Mouse (Mus musculus) liver (tissue): ENCODE data around the gene Olfr54.
"Not testable (repeated sequence)": the region's sequence is repeated elsewhere in the genome, so short reads cannot be mapped to it uniquely, and the experiment has no call there.

Experiments used
- DNase-seq: peaks from one replicate; pipeline ENCODE4 v3.0.0-alpha.2; 2020; ENCODE audit warnings: mixed read lengths

Olfr54 gene

GRCm38 (mm10) chr11:51013936-51014335 is at the start of gene Olfr54:
Olfr54 (plus strand) TSS chr11:51014236.
- DNase-seq = no peak

- DNase-seq = no peak
Observed at GRCm38 (mm10) chr11:50964886-50965285, 49.1 kb upstream of the Olfr54 start.

- DNase-seq = no peak
Observed at GRCm38 (mm10) chr11:50966230-50966629, 47.8 kb upstream of the Olfr54 start, which contains the start of gene Olfr1378. Olfr1378 (plus strand) TSS chr11:50966530.

GRCm38 (mm10) chr11:50977216-50977615 is 36.8 kb upstream of the Olfr54 start:
- peak; percentile 17 for DNase-seq

GRCm38 (mm10) chr11:50981667-50982066 is 32.4 kb upstream of the Olfr54 start, which contains the start of gene Olfr1377:
Olfr1377 (plus strand) TSS chr11:50981967.
- DNase-seq = no peak

GRCm38 (mm10) chr11:51003296-51003695 is 10.7 kb upstream of the Olfr54 start, which contains the start of gene Olfr51:
Olfr51 (plus strand) TSS chr11:51003596.
- no peak for DNase-seq

GRCm38 (mm10) chr11:51011821-51012220 is 2.2 kb upstream of the Olfr54 start:
- peak; percentile 15 for DNase-seq

- peak; percentile 35 for DNase-seq
Observed at GRCm38 (mm10) chr11:51016341-51016740, 2.3 kb downstream of the Olfr54 start.

- not testable (repeated sequence) for DNase-seq
Observed at GRCm38 (mm10) chr11:51026811-51027210, 12.8 kb downstream of the Olfr54 start.

- DNase-seq = not testable (repeated sequence)
Observed at GRCm38 (mm10) chr11:51029381-51029780, 15.3 kb downstream of the Olfr54 start.

GRCm38 (mm10) chr11:51030225-51030624 is 16.2 kb downstream of the Olfr54 start:
- no peak for DNase-seq

- no peak for DNase-seq
Observed at GRCm38 (mm10) chr11:51032851-51033250, 18.8 kb downstream of the Olfr54 start.

GRCm38 (mm10) chr11:51034141-51034540 is 20.1 kb downstream of the Olfr54 start:
- DNase-seq = not testable (repeated sequence)

GRCm38 (mm10) chr11:51035951-51036350 is 21.9 kb downstream of the Olfr54 start:
- no peak for DNase-seq

- not testable (repeated sequence) for DNase-seq
Observed at GRCm38 (mm10) chr11:51044776-51045175, 30.7 kb downstream of the Olfr54 start.

GRCm38 (mm10) chr11:51047809-51048208 is 33.8 kb downstream of the Olfr54 start, which contains the start of gene Olfr1375:
Olfr1375 (plus strand) TSS chr11:51048109.
- not testable (repeated sequence) for DNase-seq

GRCm38 (mm10) chr11:51051678-51052077 is 37.6 kb downstream of the Olfr54 start:
- no peak for DNase-seq

GRCm38 (mm10) chr11:51053230-51053629 is 39.2 kb downstream of the Olfr54 start:
- DNase-seq = no peak

GRCm38 (mm10) chr11:51059151-51059571 is 45.1 kb downstream of the Olfr54 start, which contains the start of gene Zfp354a:
Zfp354a (plus strand) TSS chr11:51059257.
- DNase-seq = peak; percentile 50

GRCm38 (mm10) chr11:51059640-51060039 is 45.6 kb downstream of the Olfr54 start:
- no peak for DNase-seq

- no peak for DNase-seq
Observed at GRCm38 (mm10) chr11:51060981-51061380, 46.9 kb downstream of the Olfr54 start.

- no peak for DNase-seq
Observed at GRCm38 (mm10) chr11:51063276-51063675, 49.2 kb downstream of the Olfr54 start.

GRCm38 (mm10) chr11:51063841-51064240 is 49.8 kb downstream of the Olfr54 start:
- no peak for DNase-seq
